Mouse (Mus musculus) frontal cortex, postnatal 10 days (tissue): ENCODE measurements around the gene Gm853.

Experiments used
- DNase-seq, 2 experiments: peaks; one replicate each; pipeline ENCODE4 v3.0.0; 2022; ENCODE audit warnings: low spot score in 2 of 2, mixed read lengths in 1 of 2

Gene Gm853

DNA sequence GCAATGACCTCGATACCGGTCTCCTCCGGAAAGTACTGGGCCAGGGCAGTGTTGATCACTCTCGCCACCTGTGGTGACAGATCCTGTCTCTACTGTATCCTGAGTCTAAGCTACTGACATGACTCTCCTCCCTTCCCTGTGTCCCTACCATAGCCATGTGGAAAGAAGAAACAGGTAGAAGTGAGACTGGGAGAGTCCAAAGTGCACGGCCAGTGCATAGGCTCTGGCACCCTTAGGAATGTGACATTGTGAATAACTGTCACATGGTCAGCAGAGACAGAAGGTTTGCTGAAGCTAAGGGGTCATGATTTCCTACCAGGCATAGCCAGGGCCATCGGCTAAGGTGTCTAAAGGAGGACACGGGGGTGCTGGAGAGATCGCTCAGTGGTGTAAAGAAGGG is 6.8 kb downstream of the Gm853 start:
- no peak for DNase-seq

DNA sequence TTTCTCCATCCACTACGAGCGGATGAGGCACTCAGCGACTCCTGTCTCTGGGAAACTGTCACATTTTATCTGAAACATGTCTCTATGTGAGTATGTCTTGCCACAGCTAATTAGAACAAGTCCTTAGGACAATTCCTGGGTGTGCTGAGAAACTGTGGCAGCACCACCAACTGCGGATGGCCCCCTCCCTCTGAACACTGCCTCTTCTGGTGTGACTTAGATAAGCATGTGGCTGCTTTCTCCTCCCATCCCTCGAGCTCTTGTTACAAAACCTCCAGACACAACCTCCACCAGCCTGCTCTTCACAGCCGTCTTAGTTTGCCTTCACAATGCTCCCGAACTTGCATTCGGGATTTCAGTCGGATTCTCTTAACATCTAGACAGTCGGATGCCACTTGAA is 8.3 kb downstream of the Gm853 start:
- no peak for DNase-seq

DNA sequence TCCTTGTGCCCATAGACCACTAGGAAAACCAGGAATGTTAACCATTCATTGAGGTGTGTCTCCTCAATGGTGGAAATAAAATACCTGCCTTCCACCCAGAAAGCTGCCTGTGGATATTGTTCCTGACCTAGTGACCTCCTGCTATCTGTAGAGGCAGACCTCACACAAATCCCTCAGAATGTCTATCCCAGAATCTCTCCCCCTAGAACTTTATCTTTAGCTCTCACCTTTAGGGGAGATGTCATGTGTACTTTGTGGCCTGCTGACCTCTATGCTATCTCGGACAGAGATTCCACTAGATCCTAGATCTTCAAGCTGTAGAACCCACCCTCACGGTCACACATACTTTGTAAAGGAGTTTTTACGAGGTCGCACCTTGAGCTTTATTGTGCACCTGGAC is 9.0 kb downstream of the Gm853 start:
- no peak for DNase-seq

DNA sequence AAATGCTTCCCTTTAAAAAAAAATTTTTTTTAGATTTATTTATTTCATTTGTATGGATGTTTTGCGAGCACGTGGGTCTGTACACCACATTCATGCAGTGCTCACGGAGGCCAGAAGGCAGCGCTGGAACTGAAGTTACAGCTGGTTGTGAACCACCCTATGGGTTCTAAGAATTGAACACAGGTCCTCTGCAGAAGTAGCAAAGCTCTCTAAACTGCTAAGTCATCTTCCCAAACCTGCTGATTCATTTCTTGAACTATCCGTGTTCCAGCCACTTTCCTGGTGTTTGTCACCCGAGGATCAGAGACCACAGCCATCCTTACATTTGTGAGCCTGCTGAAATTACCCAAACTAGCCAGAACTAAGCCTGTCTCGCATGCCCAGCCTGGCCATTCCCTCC is 9.8 kb downstream of the Gm853 start:
- no peak for DNase-seq

DNA sequence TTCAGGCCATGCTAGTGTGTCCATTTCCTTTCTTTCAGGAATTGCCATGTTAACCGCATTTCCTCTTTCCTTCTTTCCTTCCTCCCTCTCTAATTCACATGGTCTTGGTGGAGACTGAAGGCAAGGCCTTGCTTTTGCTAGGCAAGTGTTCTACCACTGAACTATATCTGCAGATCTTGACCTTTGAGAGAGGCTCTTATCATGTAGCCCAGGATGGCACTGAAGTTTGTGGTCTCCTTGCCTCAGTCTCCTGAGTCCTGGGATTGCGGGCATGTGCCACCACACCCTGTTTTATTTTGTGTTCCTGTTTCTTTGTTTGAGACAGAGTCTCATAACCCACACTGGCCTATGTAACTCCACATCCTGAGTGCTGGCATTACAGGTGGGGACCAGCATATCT is 10.3 kb downstream of the Gm853 start:
- no peak for DNase-seq

DNA sequence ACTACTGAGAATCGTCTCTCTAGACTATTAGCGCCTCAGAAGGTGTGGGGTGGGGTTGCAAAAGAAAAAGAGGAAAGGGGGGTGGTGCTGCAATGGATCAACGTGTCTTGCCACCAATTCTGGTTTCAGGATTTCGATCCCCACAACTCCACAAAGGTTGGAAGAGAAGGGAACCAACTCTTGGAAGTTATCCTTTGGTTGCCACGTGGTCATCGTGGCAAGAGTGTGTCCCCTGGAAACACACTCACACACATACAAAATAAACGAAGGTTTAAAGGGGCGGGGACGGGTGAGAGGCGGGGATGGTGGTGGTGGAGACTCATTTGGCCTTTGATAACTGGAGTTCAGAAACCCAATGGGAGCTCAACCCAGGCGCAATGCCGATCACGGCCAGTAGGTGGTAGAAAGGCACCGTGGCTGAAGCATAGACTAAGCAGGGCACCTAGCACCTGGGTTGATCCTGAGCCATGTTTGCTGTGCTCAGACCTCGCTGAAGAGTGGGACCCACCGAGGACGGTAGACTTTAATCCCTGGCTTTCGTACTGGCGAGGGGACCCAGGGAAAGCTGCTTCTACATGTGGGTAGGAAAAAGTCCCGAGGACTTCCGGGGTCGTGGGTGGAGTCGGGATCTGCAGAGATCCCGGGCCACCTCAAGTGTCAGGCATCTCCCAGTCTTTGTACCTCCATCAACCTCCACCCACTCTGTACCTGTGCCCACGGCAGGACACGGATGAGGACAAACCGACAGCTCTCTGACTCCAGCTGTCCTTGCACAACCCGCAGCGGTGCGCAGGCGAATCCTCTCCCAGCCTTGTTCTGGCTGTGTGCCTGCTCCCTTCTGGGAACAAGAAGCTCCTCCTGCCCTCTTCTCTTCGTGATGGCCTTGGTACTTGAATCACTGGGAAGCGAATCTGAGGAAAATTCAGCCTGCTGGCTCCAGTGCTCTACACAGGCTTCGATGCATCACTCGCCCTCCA is 23.2 kb downstream of the Gm853 start:
- DNase-seq: peak; percentile 42 to 85

DNA sequence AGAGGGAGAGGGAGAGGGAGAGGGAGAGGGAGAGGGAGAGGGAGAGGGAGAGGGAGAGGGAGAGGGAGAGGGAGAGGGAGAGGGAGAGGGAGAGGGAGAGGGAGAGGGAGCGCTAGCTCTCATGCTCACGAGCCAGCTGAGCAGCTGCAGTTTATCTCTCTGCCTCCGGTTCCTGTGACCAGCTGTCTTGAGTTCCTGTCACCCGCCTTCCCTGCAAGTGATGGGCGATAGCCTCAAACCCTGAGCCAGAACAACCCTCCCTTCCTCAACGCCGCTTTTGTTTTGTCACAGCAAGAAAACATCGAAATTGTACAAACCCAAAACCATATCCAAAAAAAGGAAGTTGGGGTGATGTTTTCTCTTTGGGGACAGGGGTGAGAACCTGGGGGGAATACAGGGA is 25.7 kb downstream of the Gm853 start:
- no peak for DNase-seq

DNA sequence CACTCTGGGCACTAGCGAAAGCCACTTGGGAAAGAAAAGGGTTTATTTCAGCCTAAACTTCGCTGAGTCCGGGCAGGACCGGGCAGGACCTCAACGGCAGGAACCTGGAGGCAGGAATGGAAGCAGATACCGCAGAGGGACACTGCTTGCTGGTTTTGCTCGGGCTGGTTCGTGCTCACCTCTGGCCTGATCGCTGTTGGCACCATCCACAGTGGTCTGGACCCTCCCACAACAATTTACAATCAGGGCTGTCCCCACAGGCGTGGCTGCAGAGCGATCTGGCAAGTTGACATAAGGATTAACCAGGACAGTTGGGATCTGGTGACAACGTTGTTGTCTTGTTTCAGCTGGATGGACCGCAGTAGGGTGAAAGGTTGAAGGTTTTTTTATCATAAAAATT is 26.3 kb downstream of the Gm853 start:
- DNase-seq: no peak

DNA sequence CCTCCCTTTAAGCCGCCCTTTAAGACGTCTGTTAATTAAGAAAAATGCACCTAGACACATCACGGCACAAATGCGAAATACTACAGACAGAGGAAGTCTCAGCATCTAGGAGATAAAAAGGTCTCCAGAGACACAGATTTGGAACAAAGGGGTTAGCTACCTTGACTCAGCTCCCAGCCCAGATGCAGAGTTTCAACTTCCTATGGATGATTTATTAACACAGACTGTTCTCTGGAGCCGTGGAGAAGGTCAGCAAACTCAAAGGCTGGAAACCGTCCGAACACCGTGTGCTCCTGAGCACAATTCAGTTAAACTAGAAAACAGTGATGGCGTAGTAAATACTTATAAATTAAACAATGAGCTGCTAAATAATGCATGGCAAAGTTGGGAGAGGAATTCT is 29.9 kb downstream of the Gm853 start:
- no peak for DNase-seq

DNA sequence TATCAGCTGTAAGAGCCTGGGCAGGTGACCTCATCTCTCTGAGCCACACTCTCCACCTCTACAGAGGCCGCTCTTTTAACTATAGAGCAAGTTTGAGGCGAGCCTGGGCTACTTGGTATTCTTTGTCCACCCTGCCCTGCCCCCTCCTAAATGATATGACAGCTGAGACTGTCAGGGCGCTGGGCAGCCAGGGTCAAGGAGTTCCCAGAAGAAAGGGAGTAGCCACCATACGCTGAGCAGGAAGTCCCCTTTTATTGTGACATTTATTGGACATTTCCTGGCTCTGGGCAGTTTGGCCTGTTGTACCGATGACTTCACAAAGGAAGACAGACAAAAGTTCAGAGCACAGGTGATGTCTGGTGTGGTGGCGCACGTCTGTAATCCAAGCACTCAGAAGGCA is 32.6 kb downstream of the Gm853 start:
- no peak for DNase-seq

DNA sequence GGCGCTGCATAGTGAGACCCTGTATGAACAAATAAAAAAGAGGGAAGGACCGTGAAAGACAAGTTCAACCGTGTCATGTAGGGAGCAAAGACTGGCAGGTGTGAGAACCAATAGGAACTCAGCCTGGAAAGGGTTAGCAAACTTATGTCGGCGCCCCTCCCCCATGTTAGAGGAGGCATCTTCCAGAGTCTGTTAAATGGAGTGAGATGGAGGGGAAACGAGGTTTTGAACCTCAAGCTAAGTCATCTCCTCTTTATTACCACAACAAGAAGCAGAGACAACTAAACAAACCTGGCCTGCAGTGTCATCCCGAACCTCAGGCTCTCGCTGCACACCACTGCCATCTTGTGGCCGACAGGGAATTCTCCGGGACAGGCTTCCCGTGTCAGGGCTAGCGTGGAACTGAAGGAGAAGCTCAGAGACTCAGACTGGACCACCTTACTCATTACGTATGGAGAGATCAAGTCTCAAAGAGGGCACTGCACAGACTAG is 33.3 kb downstream of the Gm853 start:
- DNase-seq: peak; percentile 54 to 83

DNA sequence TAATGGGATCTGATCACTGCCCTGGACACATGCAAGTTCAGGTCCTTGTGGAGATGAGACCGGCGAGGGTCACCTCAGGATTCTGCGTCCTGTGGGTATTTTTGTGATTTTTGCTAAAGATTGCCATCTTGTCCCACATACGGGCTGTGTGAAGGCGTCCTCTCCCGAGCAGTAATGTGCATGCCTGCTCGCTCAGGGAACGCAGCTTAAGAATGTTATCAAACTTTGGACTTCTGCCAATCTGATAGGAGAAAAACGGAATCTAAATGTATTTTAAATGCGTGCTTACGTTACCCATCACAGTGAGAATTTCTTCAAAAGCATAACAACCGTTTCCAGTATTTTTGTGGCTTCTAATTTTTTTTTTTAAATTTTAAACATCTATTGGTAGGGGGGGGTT is 35.3 kb downstream of the Gm853 start:
- no peak for DNase-seq

DNA sequence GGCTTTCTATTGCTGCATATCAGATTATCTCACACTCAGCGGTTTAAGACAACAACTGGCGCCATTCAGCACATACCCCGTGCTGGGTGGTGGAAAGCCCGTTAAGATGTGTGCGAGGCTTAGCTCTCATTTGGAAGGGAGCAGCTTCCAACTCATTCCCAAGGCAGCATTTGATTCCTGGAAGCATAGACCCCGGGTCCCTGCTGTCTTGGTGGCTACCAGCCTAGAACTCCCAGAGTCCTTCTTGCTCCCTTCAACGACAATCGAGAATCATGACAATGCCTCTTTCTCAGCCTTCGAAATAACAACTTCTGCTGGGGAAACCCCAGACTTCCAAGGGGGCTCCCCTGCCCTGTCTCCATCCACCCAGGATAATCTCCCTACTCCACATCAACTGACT is 35.8 kb downstream of the Gm853 start:
- no peak for DNase-seq

DNA sequence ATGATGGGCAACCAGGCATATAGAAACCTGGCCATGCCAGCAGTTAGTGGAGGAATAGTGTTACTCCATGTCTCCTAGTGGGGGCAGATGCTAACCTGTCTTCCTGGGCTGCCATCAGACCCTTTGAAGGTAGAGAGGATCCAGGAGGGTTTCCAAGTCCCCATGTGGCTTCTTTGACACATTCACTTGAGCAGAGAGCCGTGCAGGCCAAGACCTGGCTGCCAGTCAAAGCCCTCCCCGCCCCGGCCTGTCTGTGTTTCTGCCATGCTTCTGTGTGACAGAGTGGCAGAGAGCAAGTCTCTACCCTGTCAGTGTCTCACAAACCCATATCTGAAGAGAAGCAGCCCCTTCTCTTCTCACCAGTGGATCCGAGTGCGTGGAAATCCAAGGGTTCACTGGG is 38.3 kb downstream of the Gm853 start:
- DNase-seq: no peak

DNA sequence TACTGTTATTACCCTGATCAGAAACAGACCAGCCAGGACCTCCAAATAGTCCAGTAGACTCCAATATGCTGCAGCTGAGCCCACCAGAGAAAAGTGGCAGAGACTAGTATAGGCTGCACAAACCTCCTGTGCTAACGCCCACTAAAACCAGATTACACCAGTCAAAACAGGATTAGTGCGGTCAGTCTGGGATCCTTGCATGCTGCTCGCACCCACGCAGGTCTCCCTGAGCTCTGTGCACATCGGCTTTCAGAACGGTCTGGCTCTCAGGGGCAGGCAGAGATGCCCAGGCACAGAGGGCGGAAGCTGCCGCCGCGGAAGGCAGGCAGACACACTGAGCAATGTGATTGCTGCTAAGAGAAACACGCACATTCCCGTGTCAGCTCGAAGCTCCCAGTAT is 39.2 kb downstream of the Gm853 start:
- DNase-seq: no peak

DNA sequence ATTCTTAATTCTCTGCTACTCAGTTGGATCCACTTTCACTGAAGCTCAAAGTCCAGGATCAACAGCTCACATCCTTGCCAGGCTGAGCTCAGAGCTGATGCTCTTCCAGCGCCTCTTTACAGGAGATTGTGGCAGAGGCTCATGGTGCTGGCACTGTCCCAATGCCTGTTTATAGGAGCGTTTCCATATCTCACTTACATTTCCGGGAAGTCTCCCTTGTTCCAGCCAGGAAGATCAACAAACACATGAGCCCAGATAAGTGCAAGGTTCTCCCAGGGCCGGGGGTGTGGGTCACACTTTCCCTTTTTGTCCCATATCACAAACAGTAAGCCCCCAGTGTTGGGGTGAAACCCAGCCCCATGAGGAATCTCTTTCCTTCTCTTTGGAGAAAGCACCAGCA is 40.3 kb downstream of the Gm853 start:
- no peak for DNase-seq

DNA sequence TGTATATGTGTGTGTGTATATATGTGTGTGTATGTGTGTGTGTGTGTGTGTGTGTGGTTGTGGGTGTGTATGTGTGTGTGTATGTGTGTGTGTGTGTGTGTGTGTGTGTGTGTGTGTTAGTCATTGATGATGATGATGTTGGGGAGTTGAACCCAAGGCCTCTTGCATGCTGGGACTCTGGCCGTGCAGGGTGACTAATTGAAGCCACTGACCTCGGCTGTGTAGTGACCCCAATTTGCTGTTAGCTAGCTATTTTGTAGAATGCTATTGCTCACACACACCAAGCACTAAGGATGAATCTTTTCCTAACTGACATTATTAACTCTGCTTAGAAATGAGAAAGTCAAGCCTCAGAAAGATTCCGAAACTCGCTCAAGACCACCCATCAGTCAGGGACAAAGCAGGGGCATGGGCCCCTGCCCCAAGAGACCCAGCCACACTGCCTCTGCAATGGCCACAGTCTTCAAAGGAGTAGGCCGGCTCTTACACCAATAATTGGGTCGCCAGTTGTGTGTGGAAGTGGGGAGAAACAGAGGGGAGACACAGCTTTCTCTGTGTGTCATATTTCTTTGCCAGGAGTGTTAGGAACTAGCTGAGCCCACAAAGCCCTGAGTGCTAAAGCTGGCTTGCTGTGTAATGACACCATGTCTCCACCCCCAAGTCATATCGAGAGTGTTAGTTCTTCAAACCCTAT is 41.1 kb downstream of the Gm853 start:
- no peak for DNase-seq

DNA sequence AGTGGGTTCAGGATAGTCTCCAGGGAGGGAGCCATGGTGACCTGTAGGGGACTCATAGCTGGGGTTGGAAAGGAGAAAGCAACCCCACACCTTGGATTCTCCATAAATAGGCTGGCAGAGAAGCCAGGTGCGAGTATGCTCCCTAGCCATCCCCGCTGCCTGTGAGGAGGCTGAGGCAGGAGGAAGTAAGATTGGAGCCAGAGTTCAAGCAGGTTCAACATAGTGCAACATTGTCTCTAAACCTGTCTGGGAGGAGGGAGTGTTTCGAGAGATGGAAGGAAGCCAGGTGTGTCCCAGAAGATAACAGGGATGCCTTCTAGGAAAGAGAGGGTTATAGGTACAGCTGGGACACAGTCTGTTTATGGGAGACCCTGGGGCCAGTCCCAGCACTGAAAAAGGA is 42.3 kb downstream of the Gm853 start:
- no peak for DNase-seq

DNA sequence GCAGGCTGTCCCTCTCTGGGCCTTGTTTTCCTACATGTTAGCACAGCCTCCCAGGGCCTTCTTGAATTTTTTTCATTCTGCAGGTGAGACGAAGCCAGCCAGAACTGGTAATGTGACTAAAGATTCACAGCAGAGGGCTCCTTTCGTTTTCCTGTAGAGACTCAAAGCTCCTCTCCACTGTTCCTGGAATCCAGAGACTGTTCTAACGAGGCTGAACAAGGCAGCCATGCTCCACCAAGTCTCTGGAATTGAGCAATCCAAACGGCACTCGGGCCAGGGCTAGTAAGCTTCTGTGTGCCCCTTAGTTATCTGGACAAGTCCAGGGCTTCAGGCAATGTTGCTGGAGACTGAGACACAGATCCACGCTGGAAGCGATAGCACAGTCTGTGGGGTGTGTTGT is 44.7 kb downstream of the Gm853 start:
- no peak for DNase-seq

DNA sequence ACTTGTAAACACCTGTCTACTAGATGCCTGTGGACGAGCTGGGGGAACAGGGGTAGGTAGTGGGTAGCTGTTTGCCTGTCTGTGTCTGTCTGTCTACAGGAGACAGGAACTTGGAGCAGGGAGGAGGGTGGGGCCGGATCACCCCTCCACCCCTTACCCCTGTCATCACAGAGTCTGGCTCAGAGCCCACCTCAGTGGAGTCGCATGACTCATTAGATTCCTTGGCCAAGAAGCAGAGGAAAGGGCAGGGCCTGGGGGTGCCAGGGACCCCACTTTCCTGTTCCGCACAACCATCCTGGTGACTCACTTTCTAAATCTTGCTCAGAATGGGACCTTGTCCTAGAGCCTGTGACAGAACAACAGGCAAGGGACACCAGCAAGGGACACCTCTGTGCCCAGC is 45.1 kb downstream of the Gm853 start:
- DNase-seq: no peak

DNA sequence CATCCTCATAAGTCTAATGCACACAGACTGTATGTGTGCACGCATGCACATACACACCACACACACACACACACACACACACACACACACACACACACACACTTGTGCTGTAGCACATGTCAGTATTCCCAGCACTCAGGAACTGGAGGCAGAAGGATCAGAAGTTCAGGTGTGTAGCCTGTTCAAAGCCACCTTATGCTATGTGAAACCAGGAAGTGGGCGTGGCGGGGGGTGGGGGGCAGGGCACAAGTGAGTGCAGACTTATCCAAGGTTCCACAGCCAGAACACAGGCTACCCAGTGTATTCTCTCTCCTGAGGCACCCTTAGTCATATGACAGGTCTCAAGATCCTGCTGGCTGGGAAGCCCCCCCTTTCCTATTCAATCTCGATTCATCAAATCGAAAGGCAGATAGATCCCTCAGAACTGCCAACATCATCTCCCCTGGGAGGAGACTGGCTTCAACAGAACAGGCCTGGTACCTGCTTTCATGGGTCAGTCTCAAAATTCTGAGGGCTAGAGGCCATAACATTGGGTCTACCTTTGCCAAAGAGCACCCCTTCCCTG is 46.0 kb downstream of the Gm853 start:
- DNase-seq: no peak

DNA sequence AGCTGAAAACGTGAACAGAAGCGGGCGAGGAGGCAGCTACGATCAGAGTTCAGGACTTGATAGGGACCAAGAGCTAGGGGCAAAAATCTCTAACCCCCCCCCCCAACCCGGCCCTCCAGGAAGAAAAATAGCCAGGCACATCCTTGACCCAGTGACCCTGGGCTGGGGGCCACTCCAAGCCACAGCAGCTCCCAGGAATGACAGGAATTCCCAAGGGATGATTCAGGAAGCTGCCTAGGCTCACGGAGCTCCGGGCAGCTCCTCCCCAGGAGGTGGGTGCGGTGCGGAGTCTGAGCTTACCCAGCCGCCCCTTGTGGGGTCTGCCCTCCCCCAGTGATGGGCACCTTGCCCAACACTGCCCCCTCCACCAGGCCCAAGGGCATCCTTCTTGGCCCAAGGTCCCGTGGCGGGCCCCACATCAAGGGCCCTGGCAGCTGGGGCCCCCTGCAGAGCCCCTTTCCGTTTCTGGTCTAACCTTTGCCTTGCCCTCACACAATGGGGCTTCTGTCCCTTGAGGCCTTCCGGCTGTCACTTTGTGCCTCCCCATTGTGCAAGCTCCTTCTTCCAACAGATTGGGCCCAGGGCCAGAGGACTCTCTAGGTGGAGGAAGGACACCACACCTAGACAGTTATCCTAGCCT is 47.0 kb downstream of the Gm853 start, which contains the start of gene Tinagl1:
TSS of gene Tinagl1 (minus strand) at position 51 of the 640 bp plus-strand sequence.
- DNase-seq: no peak
